Comparison of ENCODE assay signal across 36 mouse cellular contexts in the genomic region with DNA sequence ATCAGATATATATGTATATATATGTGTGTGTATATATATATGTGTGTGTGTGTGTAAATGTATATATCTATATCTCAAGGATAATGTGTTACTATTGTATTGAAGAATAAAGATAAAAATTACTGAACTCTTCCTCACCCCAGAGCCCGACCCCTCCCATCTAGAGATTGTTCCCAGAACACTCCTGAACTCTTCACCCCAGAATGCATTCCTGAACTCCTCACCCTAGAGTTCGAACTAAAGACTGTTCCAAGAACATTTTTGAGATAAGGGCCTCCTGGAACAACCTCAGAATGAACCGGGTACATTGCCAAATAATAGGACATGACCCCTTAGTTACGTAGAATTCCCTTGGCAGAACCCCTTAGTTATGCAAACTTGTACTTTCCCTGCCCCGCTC. TPM values are rescaled to one million over a fixed set of nuclear protein-coding genes. Genes with fewer than 3 reads are reported as not detected.
"Had no signal": no experiment of that assay in that cellular context is flagged by ENCODE, and none has a peak within 500 bp of the region (broad histone marks: within the 10 kb centered on the region; RNA-seq: fewer than 3 reads in every experiment).

No protein-coding gene starts in this region.

RNA-seq across cellular contexts. Expression of a gene that starts 57.7 kb away (rescaled TPM):
- total RNA-seq: left cerebral cortex, postnatal 14 days; left cerebral cortex, postnatal 25 days; left cerebral cortex, postnatal 36 days; left cerebral cortex, postnatal 4 days; megakaryocyte progenitor cell, adult 5-6 weeks; megakaryocyte, adult 5-6 weeks; megakaryocyte-erythroid progenitor cell, adult 5-6 weeks; midbrain, postnatal 0 days had no signal
- polyA plus RNA-seq: limb, embryonic 10.5 days; limb, embryonic 11.5 days; limb, embryonic 12.5 days; limb, embryonic 13.5 days; limb, embryonic 14.5 days; limb, embryonic 15.5 days; liver, embryonic 11.5 days; liver, embryonic 12.5 days; liver, embryonic 13.5 days; liver, embryonic 14.5 days; liver, embryonic 15.5 days; liver, embryonic 16.5 days; liver, postnatal 0 days; lung, adult 2 months; lung, embryonic 14.5 days; lung, embryonic 15.5 days; lung, embryonic 16.5 days; lung, postnatal 0 days; macrophage; midbrain, embryonic 10.5 days; midbrain, embryonic 11.5 days; midbrain, embryonic 12.5 days; midbrain, embryonic 13.5 days; midbrain, embryonic 14.5 days; midbrain, embryonic 16.5 days; myocyte; neural tube, embryonic 11.5 days; neural tube, embryonic 12.5 days had no signal
